Mouse (Mus musculus) limb, embryonic 13.5 days (tissue): Measurements from ENCODE around the gene Pgm5. TPM values are rescaled to one million over a fixed set of nuclear protein-coding genes. Genes with fewer than 3 reads are reported as not detected.

Source experiments
- ATAC-seq: fragments of 200-750 bp; cut with Nextera tagmentation; 2 replicates; pipeline ENCODE4 v1.8.0; 2017; ENCODE audit warnings: low read depth, moderate number of reproducible peaks, moderate TSS enrichment; ENCODE audit not compliant: low FRiP score
- H3K27ac ChIP-seq: fragments of 300-500 bp; sonication (generic); 2 replicates; pipeline ENCODE4 v1.5.1; 2015; ENCODE audit warnings: inconsistent platforms, mild to moderate bottlenecking, moderate library complexity
- H3K27me3 ChIP-seq: fragments of 300-500 bp; sonication (generic); 2 replicates; pipeline ENCODE4 v1.6.1; 2015; ENCODE audit warnings: mild to moderate bottlenecking, inconsistent platforms
- H3K36me3 ChIP-seq: fragments of 300-500 bp; sonication (generic); 2 replicates; pipeline ENCODE4 v1.6.1; 2015; ENCODE audit warnings: inconsistent platforms, mild to moderate bottlenecking, moderate library complexity
- H3K4me1 ChIP-seq: fragments of 300-500 bp; sonication (generic); 2 replicates; pipeline ENCODE4 v1.6.1; 2015; ENCODE audit warnings: inconsistent platforms
- H3K4me2 ChIP-seq: fragments of 300-500 bp; sonication (generic); replicated peaks from 2 replicates; pipeline ENCODE4 v1.6.1; 2015; ENCODE audit warnings: inconsistent platforms, mild to moderate bottlenecking, moderate library complexity
- H3K4me3 ChIP-seq: fragments of 300-500 bp; sonication (generic); 2 replicates; pipeline ENCODE4 v1.5.1; 2015; ENCODE audit warnings: moderate library complexity, mild to moderate bottlenecking, inconsistent platforms
- H3K9ac ChIP-seq: fragments of 300-500 bp; sonication (generic); 2 replicates; pipeline ENCODE4 v1.6.1; 2015; ENCODE audit warnings: mild to moderate bottlenecking, inconsistent platforms
- H3K9me3 ChIP-seq: fragments of 300-500 bp; sonication (generic); 2 replicates; pipeline ENCODE4 v1.6.1; 2016; ENCODE audit warnings: inconsistent platforms
- WGBS: fragments of 180-500 bp; shearing (Covaris S2); methylation state at CpG from one replicate; pipeline ENCODE4 v1.1.7; 2015; 5-methylcytosine and 5-hydroxymethylcytosine counted together
- polyA plus RNA-seq: library from polyadenylated mRNA; unstranded; fragments of >200 nt; fragmentation: Nextera tagmentation; extraction: Ambion mirVana; gene quantifications from 2 replicates; pipeline ENCODE4 v1.2.1, GENCODE M21; 2015

Pgm5 gene
- polyA plus RNA-seq = 2.8 and 3.3 TPM in 2 replicates

- Histone ChIP-seq H3K9ac (peak within 1 kb of the TSS; percentile 71), H3K27me3 (peaks cover 28% of the 10 kb centered on the region), H3K4me2 (peak within 1 kb of the TSS; percentile 85), H3K4me3 (peak within 1 kb of the TSS; percentile 56), H3K4me1 (peaks cover 11% of the 10 kb centered on the region; the same call in 1 of the 2 replicates), H3K27ac (peak within 1 kb of the TSS; percentile 52; the same call in 1 of the 2 replicates), H3K36me3 (no peaks in the 10 kb centered on the region), H3K9me3 (no peaks in the 10 kb centered on the region)
- 2% methylated on average over 30 of the region's 39 CpGs for WGBS
- ATAC-seq = peak; percentile 83
Measured at GRCm38 (mm10) chr19:24861612-24862451, at the start of gene Pgm5. Gene Pgm5, minus strand, starts transcription at chr19:24861855.

GRCm38 (mm10) chr19:24908385-24909155 is 46.9 kb upstream of the Pgm5 start:
- Histone ChIP-seq H3K4me1 (no peaks in the 10 kb centered on the region), H3K4me3 (no peak overlapping the region), H3K9me3 (no peaks in the 10 kb centered on the region), H3K36me3 (no peaks in the 10 kb centered on the region), H3K27me3 (peaks cover 24% of the 10 kb centered on the region), H3K9ac (no peak overlapping the region), H3K4me2 (no peak overlapping the region), H3K27ac (no peak overlapping the region)
- WGBS = 88% methylated on average over 3 of the region's 3 CpGs
- no peak for ATAC-seq

GRCm38 (mm10) chr19:24907655-24908054 is 46.0 kb upstream of the Pgm5 start:
- Histone ChIP-seq H3K27ac (no peak overlapping the region), H3K4me3 (no peak overlapping the region), H3K4me1 (no peaks in the 10 kb centered on the region), H3K36me3 (no peaks in the 10 kb centered on the region), H3K9ac (no peak overlapping the region), H3K27me3 (peaks cover 33% of the 10 kb centered on the region), H3K9me3 (no peaks in the 10 kb centered on the region), H3K4me2 (no peak overlapping the region)
- 92% methylated on average over 6 of the region's 6 CpGs for WGBS
- ATAC-seq = no peak

- WGBS = 45% methylated on average over 2 of the region's 2 CpGs
- no peak overlapping the region for H3K4me2 ChIP-seq
- H3K27ac ChIP-seq = no peak overlapping the region
- H3K27me3 ChIP-seq = peaks cover 76% of the 10 kb centered on the region
- ATAC-seq = no peak
- H3K36me3 ChIP-seq = no peaks in the 10 kb centered on the region
- no peaks in the 10 kb centered on the region for H3K9me3 ChIP-seq
- peaks cover 17% of the 10 kb centered on the region for H3K4me1 ChIP-seq
- H3K4me3 ChIP-seq = no peak overlapping the region
- no peak overlapping the region for H3K9ac ChIP-seq
Measured at GRCm38 (mm10) chr19:24902821-24903220, 41.2 kb upstream of the Pgm5 start.

- no peak overlapping the region for H3K27ac ChIP-seq
- no peaks in the 10 kb centered on the region for H3K9me3 ChIP-seq
- no peak overlapping the region for H3K4me2 ChIP-seq
- H3K4me1 ChIP-seq = peaks cover 22% of the 10 kb centered on the region
- H3K4me3 ChIP-seq = no peak overlapping the region
- peaks cover 82% of the 10 kb centered on the region for H3K27me3 ChIP-seq
- H3K9ac ChIP-seq = no peak overlapping the region
- 5% methylated on average over 2 of the region's 2 CpGs for WGBS
- no peaks in the 10 kb centered on the region for H3K36me3 ChIP-seq
- ATAC-seq = no peak
Measured at GRCm38 (mm10) chr19:24902256-24902655, 40.6 kb upstream of the Pgm5 start.

GRCm38 (mm10) chr19:24901666-24902065 is 40.0 kb upstream of the Pgm5 start:
- H3K36me3 ChIP-seq = no peaks in the 10 kb centered on the region
- H3K27me3 ChIP-seq = peaks cover 83% of the 10 kb centered on the region
- H3K27ac ChIP-seq = no peak overlapping the region
- no peaks in the 10 kb centered on the region for H3K9me3 ChIP-seq
- no peak for ATAC-seq
- peaks cover 25% of the 10 kb centered on the region for H3K4me1 ChIP-seq
- WGBS = 5% methylated on average over 3 of the region's 3 CpGs
- no peak overlapping the region for H3K4me2 ChIP-seq
- no peak overlapping the region for H3K9ac ChIP-seq
- H3K4me3 ChIP-seq = no peak overlapping the region

GRCm38 (mm10) chr19:24900581-24901220 is 39.0 kb upstream of the Pgm5 start, which contains the start of gene Foxd4:
Gene Foxd4, minus strand, starts transcription at chr19:24901197.
- H3K9me3 ChIP-seq = no peaks in the 10 kb centered on the region
- peaks cover 92% of the 10 kb centered on the region for H3K27me3 ChIP-seq
- H3K4me1 ChIP-seq = peaks cover 25% of the 10 kb centered on the region
- 1% methylated on average over 27 of the region's 27 CpGs for WGBS
- peak within 1 kb of the TSS; percentile 77 for H3K4me2 ChIP-seq
- H3K4me3 ChIP-seq = peak within 1 kb of the TSS; percentile 44
- ATAC-seq = no peak
- no peaks in the 10 kb centered on the region for H3K36me3 ChIP-seq
- H3K27ac ChIP-seq = no peak within 1 kb of the TSS
- H3K9ac ChIP-seq = peak within 1 kb of the TSS; percentile 6; the same call in 1 of the 2 replicates

- peaks cover 93% of the 10 kb centered on the region for H3K27me3 ChIP-seq
- H3K27ac ChIP-seq = no peak overlapping the region
- H3K4me1 ChIP-seq = peaks cover 25% of the 10 kb centered on the region
- peak overlapping the region; percentile 6; the same call in 1 of the 2 replicates for H3K9ac ChIP-seq
- ATAC-seq = peak; percentile 52; the same call in 1 of the 2 replicates
- no peaks in the 10 kb centered on the region for H3K9me3 ChIP-seq
- H3K4me3 ChIP-seq = peak overlapping the region; percentile 44
- peak overlapping the region; percentile 77 for H3K4me2 ChIP-seq
- no peaks in the 10 kb centered on the region for H3K36me3 ChIP-seq
- under 1% methylated on average over 84 of the region's 84 CpGs for WGBS
Measured at GRCm38 (mm10) chr19:24899578-24900544, 38.2 kb upstream of the Pgm5 start.

- Histone ChIP-seq H3K9ac (no peak overlapping the region), H3K27ac (no peak overlapping the region), H3K36me3 (no peaks in the 10 kb centered on the region), H3K4me1 (peaks cover 25% of the 10 kb centered on the region), H3K4me2 (peak overlapping the region; percentile 77), H3K4me3 (peak overlapping the region; percentile 44), H3K27me3 (peaks cover 84% of the 10 kb centered on the region), H3K9me3 (no peaks in the 10 kb centered on the region)
- peak; percentile 7; the same call in 1 of the 2 replicates for ATAC-seq
- 3% methylated on average over 34 of the region's 34 CpGs for WGBS
Measured at GRCm38 (mm10) chr19:24898737-24899577, 37.3 kb upstream of the Pgm5 start.

- Histone ChIP-seq H3K4me1 (peaks cover 25% of the 10 kb centered on the region), H3K27me3 (peaks cover 83% of the 10 kb centered on the region), H3K36me3 (no peaks in the 10 kb centered on the region), H3K27ac (no peak overlapping the region), H3K9me3 (no peaks in the 10 kb centered on the region), H3K4me3 (peak overlapping the region; percentile 30), H3K4me2 (peak overlapping the region; percentile 53), H3K9ac (no peak overlapping the region)
- no peak for ATAC-seq
- under 1% methylated on average over 20 of the region's 20 CpGs for WGBS
Measured at GRCm38 (mm10) chr19:24897896-24898736, 36.5 kb upstream of the Pgm5 start.
